In genomic region chr7:4144046-4144445, GRCm38 (mm10) we compare ENCODE assay signal across 19 mouse cellular contexts. TPM values are rescaled to one million over a fixed set of nuclear protein-coding genes. Genes with fewer than 3 reads are reported as not detected.
DNase-seq lines count a peak whose midpoint lies in the region; ATAC-seq and TF ChIP-seq lines count a peak whose summit lies in the region.
"Had no signal": no experiment of that assay in that cellular context is flagged by ENCODE, and none has a peak within 500 bp of the region (broad histone marks: within the 10 kb centered on the region; RNA-seq: fewer than 3 reads in every experiment).

No protein-coding gene starts in this region.

- H3K9me3 ChIP-seq in liver, postnatal 0 days (ENCODE audit: low read length): no peaks in the 10 kb centered on the region
- H3K9me3 ChIP-seq in liver, embryonic 11.5 days (ENCODE audit: control insufficient read depth, low read length): no peaks in the 10 kb centered on the region
- H3K9me3 ChIP-seq: heart, embryonic 15.5 days had no signal

- peaks cover 10% of the 10 kb centered on the region for H3K4me1 ChIP-seq in liver, postnatal 0 days (ENCODE audit: insufficient read depth)
- H3K4me1 ChIP-seq in liver, embryonic 11.5 days (replicated peaks; ENCODE audit: control insufficient read depth, insufficient read depth, low read length): peaks cover 13% of the 10 kb centered on the region
- no peaks in the 10 kb centered on the region; the same call in 1 of the 2 replicates for H3K4me1 ChIP-seq in bone marrow, adult 2 months (ENCODE audit: control insufficient read depth, insufficient read depth, low read length)

- TF ChIP-seq POLR2A in bone marrow, adult 2 months (IDR thresholded peaks at IDR 0.05; ENCODE audit: borderline replicate concordance, control insufficient read depth, low read depth, low read length): peak; percentile 14; the same call in 1 of the 2 replicates

- H3K36me3 ChIP-seq in liver, postnatal 0 days (replicated peaks; ENCODE audit: insufficient read depth, low read length): peaks cover 89% of the 10 kb centered on the region
- H3K36me3 ChIP-seq in liver, embryonic 11.5 days (ENCODE audit: control insufficient read depth, insufficient read depth, low read length): peaks cover 72% of the 10 kb centered on the region

- no peak for TF ChIP-seq EP300 in liver, postnatal 0 days (IDR thresholded peaks at IDR 0.05; ENCODE audit: low read depth)

- H3K4me2 ChIP-seq in liver, postnatal 0 days (ENCODE audit: low read depth, low read length): no peak overlapping the region
- no peak overlapping the region for H3K4me2 ChIP-seq in liver, embryonic 11.5 days
- H3K4me2 ChIP-seq: heart, embryonic 15.5 days; midbrain, embryonic 11.5 days had no signal

- no peaks in the 10 kb centered on the region for H3K27me3 ChIP-seq in liver, postnatal 0 days (ENCODE audit: insufficient read depth, low read length)
- no peaks in the 10 kb centered on the region for H3K27me3 ChIP-seq in liver, embryonic 11.5 days (replicated peaks; ENCODE audit: control insufficient read depth, insufficient read depth, low read length)
- H3K27me3 ChIP-seq: heart, embryonic 15.5 days had no signal

- ATAC-seq in liver, postnatal 0 days: no peak
- ATAC-seq in liver, embryonic 11.5 days (replicated peaks; ENCODE audit: low FRiP score): no peak
- ATAC-seq: activated CD4-positive, CD25-positive, alpha-beta regulatory T cell, adult 4 months; forebrain, postnatal 0 days; hindbrain, embryonic 16.5 days; intestine, postnatal 0 days; lung, postnatal 0 days had no signal

- WGBS in liver, postnatal 0 days (ENCODE audit: insufficient replicate concordance): 90% methylated on average over 13 of the region's 13 CpGs
- 97% methylated on average over 13 of the region's 13 CpGs for whole genome bisulfite sequencing in liver, embryonic 11.5 days
- WGBS in bone marrow, adult 2 months: 92% methylated on average over 13 of the region's 13 CpGs

- H3K9ac ChIP-seq in liver, postnatal 0 days (replicated peaks): no peak overlapping the region
- H3K9ac ChIP-seq in liver, embryonic 11.5 days (ENCODE audit: low read depth, low read length): no peak overlapping the region
- H3K9ac ChIP-seq: forebrain, postnatal 0 days; heart, embryonic 15.5 days; liver, embryonic 14.5 days had no signal

- H3K4me3 ChIP-seq in liver, postnatal 0 days (ENCODE audit: low read depth, low read length): no peak overlapping the region
- no peak overlapping the region for H3K4me3 ChIP-seq in liver, embryonic 11.5 days (ENCODE audit: low read depth, low read length)
- H3K4me3 ChIP-seq in bone marrow, adult 2 months (replicated peaks; ENCODE audit: control insufficient read depth, low read depth, low read length): no peak overlapping the region
- H3K4me3 ChIP-seq: heart, embryonic 15.5 days had no signal

- peak; percentile 24 for DNase-seq in cerebellum, adult 11-12 months
- DNase-seq in cerebellum, adult 18-20 months: no peak
- DNase-seq in frontal cortex, postnatal 10 days (ENCODE audit: low spot score in 2 of 2): peak; percentile 5 to 8
- no peak for DNase-seq in frontal cortex, postnatal 36 days (ENCODE audit: low spot score in 2 of 2)
- peak; percentile 11 for DNase-seq in liver, postnatal 0 days
- DNase-seq in liver, embryonic 11.5 days (ENCODE audit: low spot score): no peak
- DNase-seq: adrenal gland, adult 8-10 months; forebrain, postnatal 0 days; gastrocnemius, postnatal 36 days; kidney, postnatal 25 days had no signal

- no peak overlapping the region for H3K27ac ChIP-seq in liver, postnatal 0 days (ENCODE audit: low read depth)
- H3K27ac ChIP-seq in liver, embryonic 11.5 days (ENCODE audit: low read depth, low read length): no peak overlapping the region
- H3K27ac ChIP-seq in bone marrow, adult 2 months (ENCODE audit: control insufficient read depth, insufficient read depth, low read depth, low read length, poor library complexity): no peak overlapping the region; the same call in 1 of the 2 replicates
- H3K27ac ChIP-seq: heart, embryonic 15.5 days; liver, embryonic 14.5 days; macrophage had no signal

- TF ChIP-seq CTCF in liver, postnatal 0 days (IDR thresholded peaks at IDR 0.05; ENCODE audit: low read depth): no peak
- no peak for TF ChIP-seq CTCF in bone marrow, adult 2 months (IDR thresholded peaks at IDR 0.05; ENCODE audit: control insufficient read depth, insufficient read depth, low read length)

RNA-seq across cellular contexts. Expression of gene Leng9, which starts 6.1 kb away (rescaled TPM):
- polyA plus RNA-seq in liver, postnatal 0 days (2015; fragmentation: Nextera tagmentation; extraction: Ambion mirVana): 2.8 TPM in 2 replicates
- 1.8 TPM in 2 replicates for polyA plus RNA-seq in liver, embryonic 11.5 days (2014; fragmentation: Nextera tagmentation; extraction: Ambion mirVana)
- polyA plus RNA-seq in bone marrow, adult 2 months (2011; ENCODE audit: insufficient read depth, insufficient read length, low replicate concordance, missing spikeins): 0.92 and 2.4 TPM in 2 replicates

RNA-seq across cellular contexts. Expression of gene Leng8, which starts 7.2 kb away (rescaled TPM):
- polyA plus RNA-seq in liver, postnatal 0 days (2015; fragmentation: Nextera tagmentation; extraction: Ambion mirVana): 9.1 and 9.7 TPM in 2 replicates
- polyA plus RNA-seq in liver, embryonic 11.5 days (2014; fragmentation: Nextera tagmentation; extraction: Ambion mirVana): 43.6 and 48.1 TPM in 2 replicates
- 96.9 and 247 TPM in 2 replicates for polyA plus RNA-seq in bone marrow, adult 2 months (2011; ENCODE audit: insufficient read depth, insufficient read length, low replicate concordance, missing spikeins)

RNA-seq across cellular contexts. Expression of gene Cdc42ep5, which starts 20.6 kb away (rescaled TPM):
- polyA plus RNA-seq in liver, postnatal 0 days (2015; fragmentation: Nextera tagmentation; extraction: Ambion mirVana): 8.2 and 12.1 TPM in 2 replicates
- polyA plus RNA-seq in liver, embryonic 11.5 days (2014; fragmentation: Nextera tagmentation; extraction: Ambion mirVana): 20.0 and 22.8 TPM in 2 replicates
- polyA plus RNA-seq in bone marrow, adult 2 months (2011; ENCODE audit: insufficient read depth, insufficient read length, low replicate concordance, missing spikeins): 3.2 and 4.0 TPM in 2 replicates
- polyA plus RNA-seq: activated CD4-positive, CD25-positive, alpha-beta regulatory T cell, adult 4 months; macrophage had no signal

RNA-seq across cellular contexts. Expression of gene Ttyh1, which starts 24.8 kb away (rescaled TPM):
- 1.9 and 3.2 TPM in 2 replicates for polyA plus RNA-seq in liver, postnatal 0 days (2015; fragmentation: Nextera tagmentation; extraction: Ambion mirVana)
- 0.58 and 0.85 TPM in 2 replicates for polyA plus RNA-seq in liver, embryonic 11.5 days (2014; fragmentation: Nextera tagmentation; extraction: Ambion mirVana)
- 5.3 TPM in 1 of 2 replicates, not detected in the other for polyA plus RNA-seq in bone marrow, adult 2 months (2011; ENCODE audit: insufficient read depth, insufficient read length, low replicate concordance, missing spikeins)

Comparison
In these comparisons a context has a peak if more than half of its experiments do, and no peak if none do; other contexts are left out.
1. DNase-seq: peak in cerebellum, adult 11-12 months (single experiment), frontal cortex, postnatal 10 days (2 of 2) and liver, postnatal 0 days (single experiment); none in cerebellum, adult 18-20 months (0 of 2), frontal cortex, postnatal 36 days (0 of 2) and liver, embryonic 11.5 days (single experiment).